ENCODE assay signal across 12 mouse cellular contexts in genomic region chr11:50134136-50134859, GRCm38 (mm10). TPM values are rescaled to one million over a fixed set of nuclear protein-coding genes. Genes with fewer than 3 reads are reported as not detected.
DNase-seq lines count a peak whose midpoint lies in the region; ATAC-seq and TF ChIP-seq lines count a peak whose summit lies in the region.
"Had no signal": no experiment of that assay in that cellular context is flagged by ENCODE, and none has a peak within 500 bp of the region (broad histone marks: within the 10 kb centered on the region; RNA-seq: fewer than 3 reads in every experiment).

No protein-coding gene starts in this region.

- no peak overlapping the region for H3K4me3 ChIP-seq in kidney, embryonic 15.5 days (replicated peaks)
- peak overlapping the region; percentile 5; the same call in 1 of the 2 replicates for H3K4me3 ChIP-seq in bone marrow macrophage, adult 2 months (ENCODE audit: insufficient read depth, low read length)
- no peak overlapping the region for H3K4me3 ChIP-seq in intestine, embryonic 14.5 days (ENCODE audit: low read depth, low read length)
- H3K4me3 ChIP-seq: hindbrain, embryonic 15.5 days had no signal

- H3K4me1 ChIP-seq in kidney, embryonic 15.5 days: peaks cover 19% of the 10 kb centered on the region
- H3K4me1 ChIP-seq in bone marrow macrophage, adult 2 months (ENCODE audit: control insufficient read depth, insufficient read depth, low read length): peaks cover 26% of the 10 kb centered on the region
- peaks cover 11% of the 10 kb centered on the region for H3K4me1 ChIP-seq in intestine, embryonic 14.5 days (replicated peaks; ENCODE audit: control insufficient read depth, insufficient read depth, low read length)

- DNase-seq in kidney, postnatal 36 days: no peak
- no peak for DNase-seq in intestine, embryonic 14.5 days (ENCODE audit: low spot score)
- DNase-seq in lung, postnatal 25 days (ENCODE audit: low spot score): peak; percentile 48
- no peak for DNase-seq in MN1 (ENCODE audit: low spot score)
- no peak for DNase-seq in retina, embryonic 14.5 days (ENCODE audit: low spot score)
- no peak for DNase-seq in cerebellum, adult 9-11 months
- DNase-seq: adrenal gland, postnatal 10 days; cerebellum, postnatal 10 days had no signal

- H3K27me3 ChIP-seq in kidney, embryonic 15.5 days: no peaks in the 10 kb centered on the region
- H3K27me3 ChIP-seq in intestine, embryonic 14.5 days (replicated peaks; ENCODE audit: control insufficient read depth, insufficient read depth, low read length): no peaks in the 10 kb centered on the region
- H3K27me3 ChIP-seq: hindbrain, embryonic 15.5 days had no signal

- no peak overlapping the region for H3K4me2 ChIP-seq in kidney, embryonic 15.5 days
- H3K4me2 ChIP-seq in intestine, embryonic 14.5 days (ENCODE audit: low read length): no peak overlapping the region
- H3K4me2 ChIP-seq: hindbrain, embryonic 15.5 days had no signal

- peak overlapping the region; percentile 37; the same call in 1 of the 2 replicates for H3K27ac ChIP-seq in kidney, embryonic 15.5 days
- peak overlapping the region; percentile 60 for H3K27ac ChIP-seq in bone marrow macrophage, adult 2 months (ENCODE audit: insufficient read depth, low read depth, low read length)
- peak overlapping the region; percentile 47; the same call in 1 of the 2 replicates for H3K27ac ChIP-seq in intestine, embryonic 14.5 days (ENCODE audit: low read depth)
- H3K27ac ChIP-seq: hindbrain, embryonic 15.5 days had no signal

- 69% methylated on average over 10 of the region's 10 CpGs for WGBS in kidney, embryonic 15.5 days
- WGBS in intestine, embryonic 14.5 days: 71% methylated on average over 10 of the region's 10 CpGs

- no peak for ATAC-seq in kidney, embryonic 15.5 days (replicated peaks; ENCODE audit: low FRiP score)
- ATAC-seq in intestine, embryonic 14.5 days (replicated peaks; ENCODE audit: low FRiP score, low TSS enrichment, low read depth): no peak
- ATAC-seq: midbrain, embryonic 16.5 days had no signal

- H3K36me3 ChIP-seq in kidney, embryonic 15.5 days: peaks cover 37% of the 10 kb centered on the region
- H3K36me3 ChIP-seq in intestine, embryonic 14.5 days (ENCODE audit: control insufficient read depth, insufficient read depth, low read length): peaks cover 36% of the 10 kb centered on the region

- no peaks in the 10 kb centered on the region for H3K9me3 ChIP-seq in kidney, embryonic 15.5 days (replicated peaks)
- no peaks in the 10 kb centered on the region for H3K9me3 ChIP-seq in intestine, embryonic 14.5 days (ENCODE audit: control insufficient read depth, low read length)
- H3K9me3 ChIP-seq: hindbrain, embryonic 15.5 days had no signal

- no peak for TF ChIP-seq POLR2A in bone marrow macrophage, adult 2 months (IDR thresholded peaks at IDR 0.05; ENCODE audit: borderline replicate concordance, low read depth, low read length)

- TF ChIP-seq CTCF in bone marrow macrophage, adult 2 months (IDR thresholded peaks at IDR 0.05; ENCODE audit: low read depth, low read length): no peak

- H3K9ac ChIP-seq in kidney, embryonic 15.5 days: no peak overlapping the region
- no peak overlapping the region for H3K9ac ChIP-seq in intestine, embryonic 14.5 days (ENCODE audit: low read length)
- H3K9ac ChIP-seq: hindbrain, embryonic 15.5 days had no signal

RNA-seq across cellular contexts. Expression of gene Tbc1d9b, which starts 3.1 kb away (rescaled TPM):
- polyA plus RNA-seq in kidney, embryonic 15.5 days (2015; fragmentation: Nextera tagmentation; extraction: Ambion mirVana): 40.0 and 42.9 TPM in 2 replicates
- polyA plus RNA-seq in bone marrow macrophage, adult 2 months (2012; ENCODE audit: insufficient read depth, insufficient read length, missing spikeins): 54.8 and 68.9 TPM in 2 replicates
- 37.3 and 41.4 TPM in 2 replicates for polyA plus RNA-seq in intestine, embryonic 14.5 days (2014; fragmentation: Nextera tagmentation; extraction: Ambion mirVana)

RNA-seq across cellular contexts. Expression of gene Mrnip, which starts 39.9 kb away (rescaled TPM):
- 19.3 and 20.0 TPM in 2 replicates for polyA plus RNA-seq in kidney, embryonic 15.5 days (2015; fragmentation: Nextera tagmentation; extraction: Ambion mirVana)
- polyA plus RNA-seq in bone marrow macrophage, adult 2 months (2012; ENCODE audit: insufficient read depth, insufficient read length, missing spikeins): 3.3 and 3.6 TPM in 2 replicates
- polyA plus RNA-seq in intestine, embryonic 14.5 days (2014; fragmentation: Nextera tagmentation; extraction: Ambion mirVana): 15.6 and 18.1 TPM in 2 replicates
